Mouse (Mus musculus): ENCODE data around the gene Suv39h2.

DNA sequence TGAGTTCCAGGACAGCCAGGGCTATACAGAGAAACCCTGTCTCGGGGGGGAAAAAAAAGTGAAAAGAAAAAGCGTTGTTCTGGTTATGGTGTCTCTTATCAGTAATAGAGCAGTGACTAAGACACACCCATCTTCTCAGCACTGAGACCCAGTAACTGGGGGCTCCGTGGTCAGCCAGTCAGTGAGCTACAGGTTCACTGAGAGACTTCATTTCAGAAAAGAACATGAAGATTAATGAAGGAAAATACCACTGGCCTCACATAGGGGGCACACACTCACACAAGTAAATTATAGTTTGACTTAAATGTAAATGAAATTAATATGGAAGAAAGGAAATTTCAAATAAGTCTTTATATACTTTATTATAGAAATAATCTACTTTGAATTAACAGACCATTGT is 5.4 kb upstream of the Suv39h2 start:
- no peak for TF ChIP-seq CTCF (IDR thresholded peaks at IDR 0.05; ENCODE audit: low read depth)
- TF ChIP-seq EP300 (optimal IDR thresholded peaks at IDR 0.05): no peak
